ENCODE assay signal across 29 mouse cellular contexts in genomic region chr3:107816031-107816430, GRCm38 (mm10). TPM values are rescaled to one million over a fixed set of nuclear protein-coding genes. Genes with fewer than 3 reads are reported as not detected.
A peak's percentile ranks its signal among the peaks of the same experiment; 100 is the strongest.
DNase-seq lines count a peak whose midpoint lies in the region; ATAC-seq and TF ChIP-seq lines count a peak whose summit lies in the region.
"Had no signal": no experiment of that assay in that cellular context is flagged by ENCODE, and none has a peak within 500 bp of the region (broad histone marks: within the 10 kb centered on the region; RNA-seq: fewer than 3 reads in every experiment).

No protein-coding gene starts in this region.

- H3K4me3 ChIP-seq in heart, adult 2 months = no peak overlapping the region
- H3K4me3 ChIP-seq in heart, embryonic 12.5 days = no peak overlapping the region
- H3K4me3 ChIP-seq in C2C12 (ENCODE audit: insufficient read depth, poor library complexity, severe bottlenecking) (no peak overlapping the region), macrophage (ENCODE audit: inconsistent target) (no peak overlapping the region)
- H3K4me3 ChIP-seq in midbrain, embryonic 10.5 days = no peak overlapping the region
- H3K4me3 ChIP-seq: forebrain, embryonic 13.5 days; heart, embryonic 15.5 days; hindbrain, embryonic 10.5 days; hindbrain, embryonic 15.5 days; liver, embryonic 12.5 days; midbrain, embryonic 12.5 days; neural tube, embryonic 13.5 days had no signal

- H3K27me3 ChIP-seq in heart, adult 2 months (ENCODE audit: control insufficient read depth, insufficient read depth, low read length) = no peaks in the 10 kb centered on the region
- no peaks in the 10 kb centered on the region; the same call in 1 of the 2 replicates for H3K27me3 ChIP-seq in heart, embryonic 12.5 days (replicated peaks)
- H3K27me3 ChIP-seq in C2C12 (ENCODE audit: control insufficient read depth, insufficient read depth, insufficient read length) = no peaks in the 10 kb centered on the region
- H3K27me3 ChIP-seq in midbrain, embryonic 10.5 days (ENCODE audit: low read depth, poor library complexity, severe bottlenecking) = no peaks in the 10 kb centered on the region
- H3K27me3 ChIP-seq: forebrain, embryonic 13.5 days; heart, embryonic 15.5 days; hindbrain, embryonic 15.5 days; midbrain, embryonic 12.5 days; neural tube, embryonic 13.5 days had no signal

- intact Hi-C loops in heart, adult 2 months (cut with DNase I) = no loop called here

- no peak for TF ChIP-seq POLR2A in heart, adult 2 months (IDR thresholded peaks at IDR 0.05; ENCODE audit: insufficient read depth, low read depth, low read length)

- peak; percentile 62; the same call in 1 of the 2 replicates for TF ChIP-seq EP300 in heart, adult 2 months (IDR thresholded peaks at IDR 0.05; ENCODE audit: insufficient read depth, low read depth, low read length)

- 0 out of 2 replicates have a peak, but pooled peaks cover 2% of the 10 kb centered on the region for H3K36me3 ChIP-seq in heart, adult 2 months (ENCODE audit: control insufficient read depth, insufficient read depth, low read length)
- H3K36me3 ChIP-seq in heart, embryonic 12.5 days = no peaks in the 10 kb centered on the region
- H3K36me3 ChIP-seq in C2C12 (ENCODE audit: control insufficient read depth, insufficient read depth) (no peaks in the 10 kb centered on the region), macrophage (ENCODE audit: inconsistent target) (no peaks in the 10 kb centered on the region)
- H3K36me3 ChIP-seq in midbrain, embryonic 10.5 days = no peaks in the 10 kb centered on the region
- H3K36me3 ChIP-seq: heart, embryonic 15.5 days; hindbrain, embryonic 10.5 days; hindbrain, embryonic 15.5 days; liver, embryonic 12.5 days; midbrain, embryonic 12.5 days; neural tube, embryonic 13.5 days had no signal

- H3K79me2 ChIP-seq in heart, adult 2 months (replicated peaks; ENCODE audit: control insufficient read depth, insufficient read depth, low read length) = no peaks in the 10 kb centered on the region
- H3K79me2 ChIP-seq in C2C12 (ENCODE audit: control insufficient read depth, insufficient read depth) (no peaks in the 10 kb centered on the region), macrophage (ENCODE audit: inconsistent target) (no peaks in the 10 kb centered on the region)

- H3K9ac ChIP-seq in heart, adult 2 months (ENCODE audit: low read depth, low read length) = no peak overlapping the region
- H3K9ac ChIP-seq in heart, embryonic 12.5 days = no peak overlapping the region
- H3K9ac ChIP-seq: forebrain, embryonic 13.5 days; heart, embryonic 15.5 days; hindbrain, embryonic 15.5 days; liver, embryonic 12.5 days; liver, postnatal 0 days; midbrain, embryonic 12.5 days; neural tube, embryonic 13.5 days had no signal

- ATAC-seq in heart, embryonic 12.5 days (ENCODE audit: insufficient number of reproducible peaks, low FRiP score) = no peak
- ATAC-seq: forebrain, embryonic 13.5 days; inflammation-experienced regulatory T-cells, adult 6 months; liver, embryonic 12.5 days; liver, postnatal 0 days; lung, postnatal 0 days had no signal

- 33% methylated on average over 3 of the region's 3 CpGs for WGBS in heart, adult 2 months
- 60% methylated on average over 3 of the region's 3 CpGs for WGBS in heart, embryonic 12.5 days
- 49% methylated on average over 3 of the region's 3 CpGs for whole genome bisulfite sequencing in macrophage (ENCODE audit: missing documents)
- 83% methylated on average over 3 of the region's 3 CpGs for WGBS in midbrain, embryonic 10.5 days

- TF ChIP-seq CTCF in heart, adult 2 months (IDR thresholded peaks at IDR 0.05) = no peak
- TF ChIP-seq CTCF in C2C12 (IDR thresholded peaks at IDR 0.05; ENCODE audit: control insufficient read depth, insufficient read depth, insufficient read length) = no peak

- no peak overlapping the region for H3K4me2 ChIP-seq in heart, embryonic 12.5 days
- H3K4me2 ChIP-seq: forebrain, embryonic 13.5 days; heart, embryonic 15.5 days; hindbrain, embryonic 15.5 days; liver, embryonic 12.5 days; midbrain, embryonic 12.5 days; neural tube, embryonic 13.5 days had no signal

- no peaks in the 10 kb centered on the region for H3K79me3 ChIP-seq in C2C12 (ENCODE audit: low read depth)

- peak; percentile 35 to 60 for DNase-seq in heart, adult 2 months
- peak; percentile 43 for DNase-seq in kidney, adult 9 months
- DNase-seq in kidney, postnatal 36 days = no peak
- no peak for DNase-seq in midbrain, embryonic 10.5 days (ENCODE audit: low spot score)
- DNase-seq: adrenal gland, postnatal 10 days; cerebellum, adult 11 months; cerebellum, adult 9-10 months; cerebellum, postnatal 36 days; gastrocnemius, postnatal 14 days; kidney, adult 18-20 months; kidney, postnatal 14 days; left cerebral cortex, postnatal 4 days; liver, postnatal 0 days; right cerebral cortex, postnatal 4 days; thymus, adult 18-20 months; thymus, postnatal 36 days had no signal

- peaks cover 6% of the 10 kb centered on the region for H3K4me1 ChIP-seq in heart, adult 2 months (ENCODE audit: control insufficient read depth, insufficient read depth, low read length)
- H3K4me1 ChIP-seq in heart, embryonic 12.5 days (replicated peaks) = peaks cover 10% of the 10 kb centered on the region
- H3K4me1 ChIP-seq in midbrain, embryonic 10.5 days = no peaks in the 10 kb centered on the region
- H3K4me1 ChIP-seq: forebrain, embryonic 13.5 days; hindbrain, embryonic 15.5 days; midbrain, embryonic 12.5 days had no signal

- no peak overlapping the region for H3ac ChIP-seq in C2C12 (ENCODE audit: control insufficient read depth, insufficient read length, low read depth)

- peak overlapping the region; percentile 20 for H3K27ac ChIP-seq in heart, adult 2 months
- no peak overlapping the region for H3K27ac ChIP-seq in heart, embryonic 12.5 days (ENCODE audit: poor library complexity, severe bottlenecking)
- peak overlapping the region; percentile 49 for H3K27ac ChIP-seq in macrophage
- no peak overlapping the region for H3K27ac ChIP-seq in midbrain, embryonic 10.5 days (replicated peaks)
- H3K27ac ChIP-seq: forebrain, embryonic 13.5 days; heart, embryonic 15.5 days; hindbrain, embryonic 10.5 days; hindbrain, embryonic 15.5 days; liver, embryonic 12.5 days; midbrain, embryonic 12.5 days; neural tube, embryonic 13.5 days; stomach, postnatal 0 days had no signal

- no peaks in the 10 kb centered on the region for H3K9me3 ChIP-seq in heart, embryonic 12.5 days (replicated peaks)
- no peaks in the 10 kb centered on the region for H3K9me3 ChIP-seq in midbrain, embryonic 10.5 days (replicated peaks)
- H3K9me3 ChIP-seq: forebrain, embryonic 13.5 days; heart, embryonic 15.5 days; hindbrain, embryonic 10.5 days; hindbrain, embryonic 15.5 days; liver, embryonic 12.5 days; midbrain, embryonic 12.5 days; neural tube, embryonic 13.5 days had no signal

TF ChIP-seq in C2C12, 6 proteins besides CTCF, POLR2A, EP300 and RAD21:
- no peak for TF ChIP-seq CEBPB (IDR thresholded peaks at IDR 0.05; ENCODE audit: low read depth)
- TF ChIP-seq MAX (IDR thresholded peaks at IDR 0.05) = peak; percentile 9
- no peak for TF ChIP-seq MYOG (IDR thresholded peaks at IDR 0.05; ENCODE audit: control insufficient read depth, extremely low read depth, insufficient read length)
- TF ChIP-seq FOSL1 (IDR thresholded peaks at IDR 0.05; ENCODE audit: insufficient read depth, low read length, poor library complexity, severe bottlenecking) = no peak
- no peak for TF ChIP-seq USF1 (IDR thresholded peaks at IDR 0.05; ENCODE audit: low read depth)

RNA-seq across cellular contexts. Expression of gene Csf1, which starts 55.8 kb away (rescaled TPM):
- 10 to 100 TPM; 30.0 to 41.7 TPM for total RNA-seq in heart, adult 2 months (2021)
- polyA plus RNA-seq in heart, adult 2 months (2012; rRNA removed) = 32.9 and 44.0 TPM in 2 replicates
- 12.7 and 12.8 TPM in 2 replicates for polyA plus RNA-seq in heart, embryonic 12.5 days (2016; fragmentation: Nextera tagmentation; extraction: Ambion mirVana)
- polyA plus RNA-seq in C2C12 (2012; fragmentation: generic; extraction: Trizol) (169 TPM), macrophage (2018) (11.6 to 36.6 TPM (median 21.9 TPM) in 3 replicates)
- 100 to 1,000 TPM in 17 of 26 experiments, 10 to 100 TPM in 9; 37.5 to 743 (median 167) TPM for total RNA-seq in macrophage (2018; cell fraction: chromatin; rRNA removed)
- 100 to 1,000 TPM in 9 of 26 experiments, 10 to 100 TPM in 17; 27.4 to 307 (median 53.7) TPM for total RNA-seq in macrophage (2018; cell fraction: cytosol; rRNA removed)
- 1,000 to 10,000 TPM in 1 of 26 experiments, 100 to 1,000 TPM in 20, 10 to 100 TPM in 5; 35.1 to 1,026 (median 244) TPM for total RNA-seq in macrophage (2018; cell fraction: nucleus; rRNA removed)
- 6.5 and 7.7 TPM in 2 replicates for polyA plus RNA-seq in midbrain, embryonic 10.5 days (2016; fragmentation: Nextera tagmentation; extraction: Ambion mirVana)

Comparison
In these comparisons a context has a peak if more than half of its experiments do, and no peak if none do; other contexts are left out.
1. DNase-seq: peak in heart, adult 2 months (2 of 2) and kidney, adult 9 months (single experiment); none in kidney, postnatal 36 days (0 of 2) and midbrain, embryonic 10.5 days (single experiment).
2. H3K27ac ChIP-seq: peak in heart, adult 2 months (single experiment) and macrophage (single experiment); none in heart, embryonic 12.5 days (single experiment) and midbrain, embryonic 10.5 days (single experiment).